Mouse (Mus musculus) leukemia stem cell, adult 10-12 weeks (primary cell): ENCODE results near the gene Nrg3. TPM values are rescaled to one million over a fixed set of nuclear protein-coding genes. Genes with fewer than 3 reads are reported as not detected.

Experiments
- polyA plus RNA-seq: library from polyadenylated mRNA; stranded (reverse); fragments of >175 nt; gene quantifications from 2 replicates; pipeline ENCODE4 v1.2.3, GENCODE M21; 2012; ENCODE audit warnings: low replicate concordance

Nrg3 gene
- not detected in 2 replicates for polyA plus RNA-seq

DNA sequence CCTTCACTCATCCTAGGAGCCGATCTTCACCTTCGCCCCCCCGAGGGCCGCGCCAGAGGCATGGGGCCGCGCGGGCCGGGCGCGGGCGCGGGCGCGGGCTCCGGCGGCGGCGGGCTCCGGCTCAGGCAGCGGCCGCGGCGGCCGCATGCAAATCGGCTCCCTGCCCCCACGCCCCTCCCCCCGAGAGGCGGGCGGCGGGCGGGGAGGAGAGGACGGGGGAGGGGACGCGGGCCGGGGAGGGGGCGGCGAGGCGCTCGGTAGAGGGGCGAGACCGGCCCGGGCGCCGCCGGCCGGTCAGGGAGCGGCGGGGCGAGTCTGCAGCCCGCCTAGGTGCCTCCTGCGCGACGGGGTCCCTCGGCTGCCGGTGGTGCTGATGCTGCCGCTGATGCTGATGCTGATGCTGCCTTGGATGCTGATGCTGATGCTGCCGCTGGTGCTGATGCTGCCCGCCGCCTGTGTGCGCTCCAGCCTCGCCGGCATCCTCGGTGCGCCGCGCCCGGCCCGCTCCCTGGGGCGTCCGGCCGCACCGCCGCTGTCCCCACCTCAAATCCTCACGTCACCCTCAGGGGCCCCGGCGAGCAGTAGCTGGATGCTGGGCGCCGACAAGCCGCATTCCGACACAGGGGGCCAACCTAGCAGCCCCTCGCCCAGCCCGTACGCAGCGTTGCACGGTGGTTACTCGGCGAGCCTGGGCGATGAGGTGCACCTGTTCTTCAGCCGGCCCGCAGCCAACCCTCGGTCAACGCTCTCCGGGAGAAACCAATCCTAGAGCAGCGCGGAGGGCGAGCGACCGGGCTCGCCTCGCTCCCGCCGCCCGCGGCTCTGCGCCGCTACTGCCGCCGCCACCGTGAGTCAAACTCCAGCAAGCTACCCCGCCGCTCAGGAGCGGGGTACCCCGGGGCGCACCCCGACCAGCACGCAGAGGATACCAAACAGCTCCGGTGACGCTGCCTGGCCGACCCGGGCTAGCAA is at the start of gene Nrg3:
Nrg3 (minus strand) TSS at position 299 of the 972 bp plus-strand sequence.

